10 mouse cellular contexts compared by ENCODE assay signal in genomic region chr5:43048196-43049050, GRCm38 (mm10).
DNase-seq lines count a peak whose midpoint lies in the region; ATAC-seq and TF ChIP-seq lines count a peak whose summit lies in the region.
"Had no signal": no experiment of that assay in that cellular context is flagged by ENCODE, and none has a peak within 500 bp of the region (broad histone marks: within the 10 kb centered on the region; RNA-seq: fewer than 3 reads in every experiment).

No protein-coding gene starts in this region.

- peak; percentile 25 for DNase-seq in lung, postnatal 36 days
- no peak for DNase-seq in lung, postnatal 4 days
- DNase-seq in cerebellum, adult 9-10 months = peak; percentile 66
- DNase-seq in heart, postnatal 0 days (ENCODE audit: low spot score) = peak; percentile 88
- peak; percentile 21 for DNase-seq in skeletal muscle tissue, adult 2 months (ENCODE audit: low read depth, low spot score)
- DNase-seq in hindbrain, embryonic 11.5 days (ENCODE audit: low spot score) = no peak
- DNase-seq in spleen, adult 12 weeks (ENCODE audit: low spot score) = no peak

- H3K27ac ChIP-seq in heart, postnatal 0 days (ENCODE audit: low read depth) = peak overlapping the region; percentile 89
- H3K27ac ChIP-seq in intestine, postnatal 0 days (ENCODE audit: low read depth, low read length) = no peak overlapping the region
- no peak overlapping the region for H3K27ac ChIP-seq in hindbrain, embryonic 11.5 days (ENCODE audit: low read depth, low read length)
- H3K27ac ChIP-seq: limb, embryonic 12.5 days; neural tube, embryonic 13.5 days had no signal

- H3K9me3 ChIP-seq in heart, postnatal 0 days (replicated peaks; ENCODE audit: control insufficient read depth, low read length) = no peaks in the 10 kb centered on the region
- H3K9me3 ChIP-seq in intestine, postnatal 0 days (ENCODE audit: control insufficient read depth) = no peaks in the 10 kb centered on the region
- H3K9me3 ChIP-seq in hindbrain, embryonic 11.5 days (ENCODE audit: control insufficient read depth, low read length) = no peaks in the 10 kb centered on the region
- H3K9me3 ChIP-seq: limb, embryonic 12.5 days; neural tube, embryonic 13.5 days had no signal

- no peak overlapping the region for H3K4me3 ChIP-seq in heart, postnatal 0 days (ENCODE audit: low read depth, low read length)
- no peak overlapping the region for H3K4me3 ChIP-seq in intestine, postnatal 0 days (ENCODE audit: low read depth, low read length)
- H3K4me3 ChIP-seq in hindbrain, embryonic 11.5 days (ENCODE audit: low read depth, low read length) = no peak overlapping the region
- H3K4me3 ChIP-seq: limb, embryonic 12.5 days; neural tube, embryonic 13.5 days had no signal

- H3K9ac ChIP-seq in heart, postnatal 0 days (replicated peaks; ENCODE audit: low read depth, low read length) = no peak overlapping the region
- no peak overlapping the region for H3K9ac ChIP-seq in intestine, postnatal 0 days (ENCODE audit: low read depth, low read length)
- H3K9ac ChIP-seq in hindbrain, embryonic 11.5 days (ENCODE audit: low read depth, low read length) = no peak overlapping the region
- H3K9ac ChIP-seq: limb, embryonic 12.5 days; neural tube, embryonic 13.5 days had no signal

- TF ChIP-seq CTCF in heart, postnatal 0 days (IDR thresholded peaks at IDR 0.05; ENCODE audit: low read depth) = no peak
- TF ChIP-seq CTCF in intestine, postnatal 0 days (IDR thresholded peaks at IDR 0.05; ENCODE audit: low read depth) = no peak

- 25% methylated on average over 8 of the region's 8 CpGs for WGBS in heart, postnatal 0 days
- WGBS in intestine, postnatal 0 days = 76% methylated on average over 8 of the region's 8 CpGs
- 84% methylated on average over 8 of the region's 8 CpGs for WGBS in hindbrain, embryonic 11.5 days

- H3K4me1 ChIP-seq in heart, postnatal 0 days (ENCODE audit: control insufficient read depth, insufficient read depth) = peaks cover 26% of the 10 kb centered on the region
- H3K4me1 ChIP-seq in intestine, postnatal 0 days (replicated peaks; ENCODE audit: control insufficient read depth, insufficient read depth, low read length) = no peaks in the 10 kb centered on the region
- H3K4me1 ChIP-seq in hindbrain, embryonic 11.5 days (replicated peaks; ENCODE audit: control insufficient read depth, insufficient read depth, low read length) = no peaks in the 10 kb centered on the region
- H3K4me1 ChIP-seq: neural tube, embryonic 13.5 days had no signal

- ATAC-seq in heart, postnatal 0 days (ENCODE audit: insufficient read depth, low read depth) = peak; percentile 94
- ATAC-seq in intestine, postnatal 0 days = no peak
- no peak for ATAC-seq in hindbrain, embryonic 11.5 days (ENCODE audit: low FRiP score)

- no peaks in the 10 kb centered on the region for H3K27me3 ChIP-seq in heart, postnatal 0 days (ENCODE audit: control insufficient read depth, insufficient read depth, low read length)
- H3K27me3 ChIP-seq in intestine, postnatal 0 days (replicated peaks; ENCODE audit: control insufficient read depth, insufficient read depth, low read length) = no peaks in the 10 kb centered on the region
- H3K27me3 ChIP-seq in hindbrain, embryonic 11.5 days (ENCODE audit: control insufficient read depth, insufficient read depth, low read length) = no peaks in the 10 kb centered on the region
- H3K27me3 ChIP-seq: limb, embryonic 12.5 days; neural tube, embryonic 13.5 days had no signal

- TF ChIP-seq EP300 in heart, postnatal 0 days (IDR thresholded peaks at IDR 0.05; ENCODE audit: low read depth) = no peak

- no peak overlapping the region for H3K4me2 ChIP-seq in heart, postnatal 0 days (ENCODE audit: low read depth, low read length)
- H3K4me2 ChIP-seq in intestine, postnatal 0 days (replicated peaks; ENCODE audit: low read depth) = no peak overlapping the region
- no peak overlapping the region for H3K4me2 ChIP-seq in hindbrain, embryonic 11.5 days (replicated peaks; ENCODE audit: low read depth, low read length)
- H3K4me2 ChIP-seq: limb, embryonic 12.5 days; neural tube, embryonic 13.5 days had no signal

- H3K36me3 ChIP-seq in heart, postnatal 0 days (replicated peaks; ENCODE audit: control insufficient read depth, insufficient read depth, low read length) = no peaks in the 10 kb centered on the region
- H3K36me3 ChIP-seq in intestine, postnatal 0 days (ENCODE audit: control insufficient read depth, insufficient read depth) = no peaks in the 10 kb centered on the region
- H3K36me3 ChIP-seq in hindbrain, embryonic 11.5 days (ENCODE audit: control insufficient read depth, insufficient read depth, low read length) = no peaks in the 10 kb centered on the region
- H3K36me3 ChIP-seq: limb, embryonic 12.5 days; neural tube, embryonic 13.5 days had no signal

Comparison
In these comparisons a context has a peak if more than half of its experiments do, and no peak if none do; other contexts are left out.
1. DNase-seq: peak in lung, postnatal 36 days (single experiment), cerebellum, adult 9-10 months (single experiment), heart, postnatal 0 days (single experiment) and skeletal muscle tissue, adult 2 months (single experiment); none in lung, postnatal 4 days (0 of 2), hindbrain, embryonic 11.5 days (single experiment) and spleen, adult 12 weeks (single experiment).